Mouse (Mus musculus): ENCODE data around the gene Snx29.

- TF ChIP-seq CTCF (IDR thresholded peaks at IDR 0.05; ENCODE audit: borderline replicate concordance, control insufficient read depth, extremely low read depth, insufficient read depth, low read length, poor library complexity), result no peak
- TF ChIP-seq POLR2A (IDR thresholded peaks at IDR 0.05; ENCODE audit: control insufficient read depth, extremely low read depth, insufficient read depth, low read length, poor library complexity), result no peak
These were observed 381.4 kb downstream of the Snx29 start for GRCm38 (mm10) chr16:11704096-11704495.
